ENCODE assay signal across 24 mouse cellular contexts in the genomic region with DNA sequence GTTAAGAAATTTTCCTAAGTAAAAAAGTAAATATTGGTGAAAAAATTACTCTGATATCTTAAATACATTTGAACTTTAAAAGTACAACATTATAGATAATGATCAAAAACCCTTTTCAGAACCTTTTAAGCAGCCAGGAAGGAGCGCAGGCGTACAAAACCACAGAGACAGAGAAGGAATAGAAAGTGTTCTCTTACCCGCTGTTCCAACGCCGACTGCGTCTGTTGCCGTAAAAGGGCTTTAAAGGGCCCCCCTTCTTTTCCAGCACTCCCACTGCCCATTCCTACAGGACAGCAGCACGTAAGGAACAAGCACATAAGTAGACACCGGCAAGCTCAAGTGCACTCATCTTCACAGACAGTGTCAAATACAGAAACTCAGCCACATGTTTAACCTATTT. TPM values are rescaled to one million over a fixed set of nuclear protein-coding genes. Genes with fewer than 3 reads are reported as not detected.
DNase-seq lines count a peak whose midpoint lies in the region; ATAC-seq and TF ChIP-seq lines count a peak whose summit lies in the region.
"Had no signal": no experiment of that assay in that cellular context is flagged by ENCODE, and none has a peak within 500 bp of the region (broad histone marks: within the 10 kb centered on the region; RNA-seq: fewer than 3 reads in every experiment).

No protein-coding gene starts in this region.

- H3K4me2 ChIP-seq in liver, embryonic 13.5 days = peak overlapping the region; percentile 28; the same call in 1 of the 2 replicates
- H3K4me2 ChIP-seq in liver, embryonic 11.5 days = no peak overlapping the region
- no peak overlapping the region for H3K4me2 ChIP-seq in lung, postnatal 0 days (replicated peaks; ENCODE audit: low read depth, low read length)
- H3K4me2 ChIP-seq: forebrain, embryonic 13.5 days; neural tube, embryonic 12.5 days had no signal

- no peak for DNase-seq in liver, embryonic 13.5 days
- DNase-seq in liver, embryonic 11.5 days (ENCODE audit: low spot score) = no peak
- peak; percentile 64 for DNase-seq in induced T-regulatory cell, adult 2 months (ENCODE audit: low read depth)
- DNase-seq in thymus, adult 2 months = peak; percentile 40
- DNase-seq in lung, postnatal 0 days (ENCODE audit: low spot score) = no peak
- no peak for DNase-seq in layer of hippocampus, postnatal 14 days (ENCODE audit: low spot score in 2 of 2)
- no peak for DNase-seq in embryo, embryonic 11 days
- DNase-seq: adrenal gland, postnatal 14 days; B cell, adult 2 months; cerebellum, adult 18-20 months; cerebellum, postnatal 25 days; gastrocnemius, postnatal 14 days; kidney, adult 2 months; kidney, postnatal 10 days; lung, adult 2 months; lung, postnatal 36 days; right cerebral cortex, postnatal 4 days had no signal

- H3K9me3 ChIP-seq in liver, embryonic 13.5 days (replicated peaks) = no peaks in the 10 kb centered on the region
- H3K9me3 ChIP-seq in liver, embryonic 11.5 days (ENCODE audit: control insufficient read depth, low read length) = no peaks in the 10 kb centered on the region
- no peaks in the 10 kb centered on the region for H3K9me3 ChIP-seq in lung, postnatal 0 days (ENCODE audit: low read length)
- H3K9me3 ChIP-seq: forebrain, embryonic 13.5 days; midbrain, embryonic 10.5 days; neural tube, embryonic 12.5 days had no signal

- TF ChIP-seq EP300 in lung, postnatal 0 days (IDR thresholded peaks at IDR 0.05) = no peak

- no peak overlapping the region for H3K4me3 ChIP-seq in liver, embryonic 13.5 days (replicated peaks)
- H3K4me3 ChIP-seq in liver, embryonic 11.5 days (ENCODE audit: low read depth, low read length) = no peak overlapping the region
- H3K4me3 ChIP-seq in thymus, adult 2 months (ENCODE audit: control insufficient read depth, insufficient read depth, low read length) = peak overlapping the region; percentile 26
- no peak overlapping the region for H3K4me3 ChIP-seq in lung, postnatal 0 days (ENCODE audit: low read depth, low read length)
- H3K4me3 ChIP-seq: forebrain, embryonic 13.5 days; layer of hippocampus, adult 2 months; left cerebral cortex, adult 2 months; midbrain, embryonic 10.5 days; neural tube, embryonic 12.5 days had no signal

- no peak for ATAC-seq in liver, embryonic 13.5 days (ENCODE audit: low read depth)
- ATAC-seq in liver, embryonic 11.5 days (replicated peaks; ENCODE audit: low FRiP score) = no peak
- ATAC-seq in lung, postnatal 0 days = no peak
- ATAC-seq: forebrain, embryonic 13.5 days; hindbrain, embryonic 16.5 days; Patski had no signal

- 0 out of 2 replicates have a peak overlapping the region, but pooled peaks have one; percentile 35 for H3K9ac ChIP-seq in liver, embryonic 13.5 days
- H3K9ac ChIP-seq in liver, embryonic 11.5 days (ENCODE audit: low read depth, low read length) = no peak overlapping the region
- H3K9ac ChIP-seq in lung, postnatal 0 days (replicated peaks; ENCODE audit: low read depth) = no peak overlapping the region
- H3K9ac ChIP-seq: forebrain, embryonic 13.5 days; neural tube, embryonic 12.5 days had no signal

- peaks cover 53% of the 10 kb centered on the region for H3K4me1 ChIP-seq in liver, embryonic 13.5 days (replicated peaks)
- peaks cover 24% of the 10 kb centered on the region for H3K4me1 ChIP-seq in liver, embryonic 11.5 days (replicated peaks; ENCODE audit: control insufficient read depth, insufficient read depth, low read length)
- H3K4me1 ChIP-seq in thymus, adult 2 months (replicated peaks; ENCODE audit: control insufficient read depth, insufficient read depth, low read length) = peaks cover 13% of the 10 kb centered on the region
- H3K4me1 ChIP-seq in lung, postnatal 0 days (ENCODE audit: insufficient read depth, low read depth, low read length) = no peaks in the 10 kb centered on the region
- H3K4me1 ChIP-seq: forebrain, embryonic 13.5 days; neural tube, embryonic 12.5 days had no signal

- peaks cover 29% of the 10 kb centered on the region for H3K36me3 ChIP-seq in liver, embryonic 13.5 days
- no peaks in the 10 kb centered on the region for H3K36me3 ChIP-seq in liver, embryonic 11.5 days (ENCODE audit: control insufficient read depth, insufficient read depth, low read length)
- peaks cover 7% of the 10 kb centered on the region; the same call in 1 of the 2 replicates for H3K36me3 ChIP-seq in thymus, adult 2 months (ENCODE audit: control insufficient read depth, insufficient read depth, low read length)
- no peaks in the 10 kb centered on the region for H3K36me3 ChIP-seq in lung, postnatal 0 days (ENCODE audit: insufficient read depth, low read length)

- peak overlapping the region; percentile 60 for H3K27ac ChIP-seq in liver, embryonic 13.5 days
- no peak overlapping the region for H3K27ac ChIP-seq in liver, embryonic 11.5 days (ENCODE audit: low read depth, low read length)
- H3K27ac ChIP-seq in thymus, adult 2 months (ENCODE audit: control insufficient read depth, insufficient read depth, low read length) = peak overlapping the region; percentile 72
- H3K27ac ChIP-seq in lung, postnatal 0 days (ENCODE audit: low read length) = no peak overlapping the region
- H3K27ac ChIP-seq: forebrain, embryonic 13.5 days; layer of hippocampus, adult 2 months; left cerebral cortex, adult 2 months; midbrain, embryonic 10.5 days; neural tube, embryonic 12.5 days had no signal

- no peak for TF ChIP-seq POLR2A in thymus, adult 2 months (IDR thresholded peaks at IDR 0.05; ENCODE audit: control insufficient read depth, extremely low read depth, insufficient read depth, low read length, poor library complexity)

- 47% methylated on average over 9 of the region's 9 CpGs for WGBS in liver, embryonic 13.5 days (ENCODE audit: insufficient replicate concordance)
- WGBS in liver, embryonic 11.5 days = 67% methylated on average over 9 of the region's 9 CpGs
- WGBS in thymus, adult 2 months = 12% methylated on average over 9 of the region's 9 CpGs
- WGBS in lung, postnatal 0 days = 76% methylated on average over 9 of the region's 9 CpGs

- H3K27me3 ChIP-seq in liver, embryonic 13.5 days = no peaks in the 10 kb centered on the region
- H3K27me3 ChIP-seq in liver, embryonic 11.5 days (replicated peaks; ENCODE audit: control insufficient read depth, insufficient read depth, low read length) = no peaks in the 10 kb centered on the region
- no peaks in the 10 kb centered on the region for H3K27me3 ChIP-seq in thymus, adult 2 months (ENCODE audit: control insufficient read depth, insufficient read depth, low read length)
- no peaks in the 10 kb centered on the region for H3K27me3 ChIP-seq in lung, postnatal 0 days (replicated peaks; ENCODE audit: insufficient read depth, low read length)
- H3K27me3 ChIP-seq: forebrain, embryonic 13.5 days; neural tube, embryonic 12.5 days; Patski had no signal

- no peak for TF ChIP-seq CTCF in thymus, adult 2 months (IDR thresholded peaks at IDR 0.05; ENCODE audit: borderline replicate concordance, control insufficient read depth, extremely low read depth, insufficient read depth, low read length, poor library complexity)
- no peak for TF ChIP-seq CTCF in lung, postnatal 0 days (IDR thresholded peaks at IDR 0.05)

RNA-seq across cellular contexts. Expression of gene C2cd5, which starts 33.1 kb away (rescaled TPM):
- 15.2 and 18.8 TPM in 2 replicates for polyA plus RNA-seq in liver, embryonic 13.5 days (2015; fragmentation: Nextera tagmentation; extraction: Ambion mirVana)
- 24.1 and 25.0 TPM in 2 replicates for polyA plus RNA-seq in liver, embryonic 11.5 days (2014; fragmentation: Nextera tagmentation; extraction: Ambion mirVana)
- 34.9 and 36.2 TPM in 2 replicates for polyA plus RNA-seq in thymus, adult 2 months (2012; rRNA removed)
- 8.7 and 9.0 TPM in 2 replicates for polyA plus RNA-seq in lung, postnatal 0 days (2015; fragmentation: Nextera tagmentation; extraction: Ambion mirVana)
- total RNA-seq in layer of hippocampus, postnatal 14 days (2021) = 10 to 100 TPM; 68.8 to 74.2 TPM

Comparison
In these comparisons a context has a peak if more than half of its experiments do, and no peak if none do; other contexts are left out.
1. H3K27ac ChIP-seq: peak in liver, embryonic 13.5 days (single experiment) and thymus, adult 2 months (single experiment); none in liver, embryonic 11.5 days (single experiment) and lung, postnatal 0 days (single experiment).
2. DNase-seq: peak in induced T-regulatory cell, adult 2 months (single experiment) and thymus, adult 2 months (single experiment); none in liver, embryonic 13.5 days (single experiment), liver, embryonic 11.5 days (single experiment), lung, postnatal 0 days (single experiment), layer of hippocampus, postnatal 14 days (0 of 2) and embryo, embryonic 11 days (single experiment).